In the genomic region with DNA sequence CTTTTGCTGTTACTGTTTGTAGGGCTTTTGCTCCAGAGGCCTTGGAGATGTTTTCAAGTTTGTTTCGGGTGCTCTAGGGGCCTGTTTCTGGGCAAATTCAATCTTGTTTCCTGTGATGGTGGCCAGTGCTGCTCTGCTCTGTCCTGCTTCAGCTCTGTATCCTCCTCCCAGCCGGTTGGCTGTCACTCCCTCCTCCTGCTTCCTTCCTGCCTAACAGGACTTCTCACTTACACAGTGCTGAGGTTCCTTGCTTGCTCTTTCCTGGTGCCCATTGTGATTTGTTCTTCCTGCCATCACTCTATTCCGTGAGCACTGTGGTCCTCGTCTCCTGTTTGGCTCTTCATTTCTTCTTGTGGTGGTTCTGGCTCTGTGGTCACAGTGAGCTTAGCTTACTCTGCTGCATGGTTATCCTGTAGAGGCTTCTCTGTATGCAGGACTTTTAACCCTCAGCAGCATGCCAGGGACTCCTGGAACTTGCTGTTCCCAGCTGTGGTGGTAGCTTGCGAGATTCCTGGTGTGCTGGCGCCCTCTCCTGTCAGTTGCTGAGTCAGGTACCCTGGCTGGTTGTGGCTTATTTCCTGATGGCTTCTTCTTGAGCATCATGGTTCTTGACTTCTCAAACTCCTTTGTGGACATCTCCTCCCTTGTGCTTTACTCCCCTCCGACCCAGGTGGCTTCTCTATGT, we compare ENCODE assay signal across 8 mouse cellular contexts.
DNase-seq lines count a peak whose midpoint lies in the region; ATAC-seq lines count a peak whose summit lies in the region.

No protein-coding gene starts in this region.

- H3K4me2 ChIP-seq in hindbrain, embryonic 14.5 days (replicated peaks), result no peak overlapping the region

- H3K27me3 ChIP-seq in hindbrain, embryonic 14.5 days (ENCODE audit: control insufficient read depth, insufficient read depth, low read length), result no peaks in the 10 kb centered on the region

- peaks cover 10% of the 10 kb centered on the region; the same call in 1 of the 2 replicates for H3K4me1 ChIP-seq in hindbrain, embryonic 14.5 days (replicated peaks; ENCODE audit: control insufficient read depth, insufficient read depth, low read length)

- no peak overlapping the region for H3K4me3 ChIP-seq in hindbrain, embryonic 14.5 days (replicated peaks; ENCODE audit: low read length)

- no peaks in the 10 kb centered on the region for H3K36me3 ChIP-seq in hindbrain, embryonic 14.5 days (replicated peaks; ENCODE audit: control insufficient read depth, insufficient read depth)

- no peaks in the 10 kb centered on the region for H3K9me3 ChIP-seq in hindbrain, embryonic 14.5 days (ENCODE audit: control insufficient read depth, low read length)

- WGBS in hindbrain, embryonic 14.5 days, result 39% methylated on average over 7 of the region's 7 CpGs

- DNase-seq in MN1 (ENCODE audit: low spot score), result peak; percentile 81
- DNase-seq in cerebellum, adult 9-10 months, result peak; percentile 88
- peak; percentile 78 to 82 for DNase-seq in frontal cortex, postnatal 25 days (ENCODE audit: low spot score in 2 of 2)
- peak; percentile 92 for DNase-seq in hindbrain, embryonic 14.5 days (ENCODE audit: low spot score)
- DNase-seq in layer of hippocampus, postnatal 36 days, result peak; percentile 77 to 81
- peak; percentile 87 for DNase-seq in lung, postnatal 25 days (ENCODE audit: low spot score)
- DNase-seq in retina, postnatal 7 days (ENCODE audit: low read depth, low spot score), result peak; percentile 69
- peak; percentile 67 to 68 for DNase-seq in urinary bladder, adult 18-20 months (ENCODE audit: low spot score in 2 of 2)

- peak; percentile 84; the same call in 1 of the 2 replicates for ATAC-seq in hindbrain, embryonic 14.5 days (ENCODE audit: low FRiP score)

- H3K9ac ChIP-seq in hindbrain, embryonic 14.5 days, result no peak overlapping the region

- no peak overlapping the region for H3K27ac ChIP-seq in hindbrain, embryonic 14.5 days
